Mouse (Mus musculus): Measurements from ENCODE around the gene Hbp1.

GRCm38 (mm10) chr12:31895888-31896287 lies 54.4 kb downstream of the Hbp1 start:
- TF ChIP-seq EP300 (IDR thresholded peaks at IDR 0.05; ENCODE audit: insufficient read depth, low read depth, low read length) (no peak), CTCF (IDR thresholded peaks at IDR 0.05) (no peak), POLR2A (IDR thresholded peaks at IDR 0.05; ENCODE audit: insufficient read depth, low read depth, low read length) (no peak)

Measured in heart, adult 2 months (tissue).